Mouse (Mus musculus) G1E (cell line): ENCODE data around the gene Aak1.

Source experiments
- CTCF ChIP-seq: IDR thresholded peaks from 2 replicates; pipeline ENCODE4 v1.5.1; 2012; ENCODE audit warnings: low read depth, low read length, inconsistent platforms, mixed read lengths
- GATA1 ChIP-seq: IDR thresholded peaks from 2 replicates; pipeline ENCODE4 v1.6.1; 2012; ENCODE audit warnings: borderline replicate concordance, low read length, inconsistent platforms, mixed read lengths

- TF ChIP-seq CTCF (no peak), GATA1 (no peak)
Observed at GRCm38 (mm10) chr6:86824401-86824800, 24.9 kb upstream of the Aak1 start.
